Mouse (Mus musculus) lung, adult 2 months (tissue): ENCODE results near the gene Adgra1. TPM values are rescaled to one million over a fixed set of nuclear protein-coding genes. Genes with fewer than 3 reads are reported as not detected.

Experiments used
- DNase-seq: peaks from one replicate; pipeline ENCODE4 v3.0.0; 2022
- H3K4me1 ChIP-seq: fragments of 200-500 bp; 2 replicates; pipeline ENCODE4 v1.6.1; 2011; ENCODE audit warnings: low read length; ENCODE audit not compliant: control insufficient read depth, insufficient read depth
- H3K4me3 ChIP-seq: fragments of 200-500 bp; replicated peaks from 2 replicates; pipeline ENCODE3; 2011; ENCODE audit warnings: low read depth, mild to moderate bottlenecking, control low read depth, low read length; ENCODE audit errors: extremely low read depth
- CTCF ChIP-seq: fragments of 200-500 bp; IDR thresholded peaks from 2 replicates; pipeline ENCODE4 v1.5.1; 2011; ENCODE audit warnings: mild to moderate bottlenecking, low read length, control low read depth; ENCODE audit not compliant: insufficient read depth
- POLR2A ChIP-seq: fragments of 200-500 bp; IDR thresholded peaks from 2 replicates; pipeline ENCODE4 v1.6.1; 2011; ENCODE audit warnings: low read depth, mild to moderate bottlenecking, control low read depth, low read length, borderline replicate concordance; ENCODE audit errors: extremely low read depth
- WGBS: fragments of 180-500 bp; shearing (Covaris S2); methylation state at CpG from one replicate; pipeline ENCODE4 v1.1.7; 2018; 5-methylcytosine and 5-hydroxymethylcytosine counted together
- polyA plus RNA-seq: library from polyadenylated mRNA; depleted of rRNA; stranded (reverse); fragments of >200 nt; gene quantifications from 2 replicates; pipeline ENCODE4 v1.2.3, GENCODE M21; 2012; rRNA removed

Gene Adgra1
- 0.09 and 0.12 TPM in 2 replicates for polyA plus RNA-seq

DNA sequence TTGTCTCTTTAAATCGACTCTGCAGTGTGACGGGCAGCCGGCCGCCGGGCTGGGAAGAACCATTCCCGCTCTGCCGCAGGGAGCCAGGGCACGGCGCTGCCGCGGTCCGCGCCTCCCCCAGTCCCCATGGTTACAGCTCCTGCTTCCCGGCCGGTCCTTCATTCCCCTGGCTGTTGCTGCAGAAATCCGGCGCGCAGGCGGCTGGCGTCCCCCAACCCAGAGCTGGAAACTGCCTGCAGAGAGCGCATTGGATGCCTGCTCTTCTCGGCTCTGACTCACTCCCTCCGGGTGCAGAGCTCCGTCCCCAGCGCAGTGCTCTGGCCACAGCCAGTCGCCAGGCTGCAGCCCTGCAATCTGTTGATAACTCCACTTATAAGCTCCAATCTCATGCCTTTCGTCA lies at the start of gene Adgra1:
Adgra1 (plus strand) TSS at position 139 of the 400 bp plus-strand sequence.
- no peak within 1 kb of the TSS for H3K4me3 ChIP-seq
- no peak for TF ChIP-seq CTCF
- no peak for TF ChIP-seq POLR2A
- 1% methylated on average over 27 of the region's 27 CpGs for WGBS
- DNase-seq: no peak
- H3K4me1 ChIP-seq: no peaks in the 10 kb centered on the region

- no peak overlapping the region for H3K4me3 ChIP-seq
- DNase-seq: no peak
- TF ChIP-seq CTCF: no peak
- TF ChIP-seq POLR2A: no peak
- no peaks in the 10 kb centered on the region for H3K4me1 ChIP-seq
- 69% methylated on average over 2 of the region's 2 CpGs for WGBS
Observed at GRCm38 (mm10) chr7:139787382-139787781, 46.6 kb upstream of the Adgra1 start.

- 83% methylated on average over 11 of the region's 11 CpGs for WGBS
- TF ChIP-seq POLR2A (no peak), CTCF (no peak)
- Histone ChIP-seq H3K4me1 (no peaks in the 10 kb centered on the region), H3K4me3 (no peak overlapping the region)
- DNase-seq: no peak
Observed at GRCm38 (mm10) chr7:139788927-139789326, 45.0 kb upstream of the Adgra1 start.

- DNase-seq: no peak
- no peak for TF ChIP-seq POLR2A
- TF ChIP-seq CTCF: no peak
- no peaks in the 10 kb centered on the region for H3K4me1 ChIP-seq
- 75% methylated on average over 4 of the region's 4 CpGs for WGBS
- no peak overlapping the region for H3K4me3 ChIP-seq
Observed at GRCm38 (mm10) chr7:139789718-139790117, 44.3 kb upstream of the Adgra1 start.

GRCm38 (mm10) chr7:139791601-139792000 lies 42.4 kb upstream of the Adgra1 start:
- no peak for DNase-seq

GRCm38 (mm10) chr7:139795004-139795605 lies 38.9 kb upstream of the Adgra1 start:
- WGBS: 74% methylated on average over 9 of the region's 9 CpGs
- DNase-seq: no peak
- TF ChIP-seq POLR2A: no peak
- Histone ChIP-seq H3K4me1 (no peaks in the 10 kb centered on the region), H3K4me3 (no peak overlapping the region)

More at GRCm38 (mm10) chr7:139791601-139792000, 42.4 kb upstream of the Adgra1 start:
- TF ChIP-seq POLR2A (no peak), CTCF (no peak)
- H3K4me3 ChIP-seq: no peak overlapping the region
- H3K4me1 ChIP-seq: no peaks in the 10 kb centered on the region
- WGBS: 73% methylated on average over 9 of the region's 9 CpGs

GRCm38 (mm10) chr7:139797186-139798109 lies 36.5 kb upstream of the Adgra1 start:
- 72% methylated on average over 9 of the region's 9 CpGs for WGBS
- no peak overlapping the region for H3K4me3 ChIP-seq
- no peaks in the 10 kb centered on the region for H3K4me1 ChIP-seq
- TF ChIP-seq CTCF: no peak
- TF ChIP-seq POLR2A: no peak
- DNase-seq: no peak

GRCm38 (mm10) chr7:139806175-139806601 lies 27.8 kb upstream of the Adgra1 start:
- TF ChIP-seq CTCF (no peak), POLR2A (no peak)
- WGBS: 57% methylated on average over 8 of the region's 8 CpGs
- no peak for DNase-seq

DNA sequence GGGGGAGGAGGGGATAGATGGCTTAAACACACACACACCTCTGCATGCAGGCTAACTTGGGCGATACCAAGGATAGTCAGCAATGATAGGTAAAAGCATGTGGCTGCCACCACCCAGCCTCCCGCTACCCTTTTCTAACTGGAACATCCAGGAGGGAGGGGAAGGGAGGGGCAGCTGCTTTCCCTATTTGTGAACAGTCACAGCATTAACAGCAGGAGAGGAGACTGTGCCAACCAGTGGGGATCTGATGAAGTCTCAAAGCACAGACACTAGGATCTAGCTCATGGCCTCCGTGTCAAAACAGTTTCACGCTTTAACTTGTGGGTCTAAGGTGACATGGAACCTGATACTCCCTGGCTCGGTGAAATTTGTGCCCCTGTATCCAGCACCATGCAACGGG lies 23.9 kb upstream of the Adgra1 start:
- Histone ChIP-seq H3K4me3 (no peak overlapping the region), H3K4me1 (no peaks in the 10 kb centered on the region)
- no peak for DNase-seq
- TF ChIP-seq POLR2A (no peak), CTCF (no peak)
- 76% methylated on average over 6 of the region's 6 CpGs for WGBS

More at GRCm38 (mm10) chr7:139806175-139806601, 27.8 kb upstream of the Adgra1 start:
- Histone ChIP-seq H3K4me1 (no peaks in the 10 kb centered on the region), H3K4me3 (no peak overlapping the region)
